In the genomic region with DNA sequence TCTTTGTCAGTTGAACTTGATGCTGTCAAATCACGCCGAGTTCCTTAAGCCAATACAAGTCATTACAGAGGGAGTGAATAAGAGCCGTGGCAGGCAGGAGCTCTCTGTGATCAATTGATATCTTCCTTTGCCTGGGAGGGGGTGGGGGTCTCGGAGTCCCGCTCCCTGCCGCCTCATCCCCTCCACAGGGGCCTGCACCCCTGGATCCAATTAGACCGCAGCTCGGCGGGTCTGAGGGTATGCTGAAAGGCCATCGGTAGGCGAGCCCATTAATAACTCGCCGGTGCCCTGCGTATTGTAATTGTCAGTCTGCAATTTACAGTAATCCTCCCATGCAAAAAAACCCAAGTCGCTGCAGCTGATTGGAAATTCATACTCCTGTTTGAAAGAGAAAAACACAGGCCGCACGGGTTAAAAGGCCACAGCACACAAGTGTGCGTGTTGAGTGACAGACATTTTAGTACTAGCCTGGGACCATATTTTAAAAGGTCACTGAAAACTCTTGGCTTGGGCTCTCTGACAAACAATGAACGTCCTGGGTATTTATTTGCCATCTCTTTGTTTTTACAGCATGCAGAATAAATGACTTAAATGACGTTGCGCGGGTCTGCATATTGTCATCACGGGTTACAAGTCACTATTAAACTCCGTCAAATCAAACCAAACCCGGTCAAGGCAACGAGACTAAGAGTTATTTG, we compare ENCODE assay signal across 12 mouse cellular contexts.
DNase-seq lines count a peak whose midpoint lies in the region; ATAC-seq lines count a peak whose summit lies in the region.
"Had no signal": no experiment of that assay in that cellular context is flagged by ENCODE, and none has a peak within 500 bp of the region (broad histone marks: within the 10 kb centered on the region; RNA-seq: fewer than 3 reads in every experiment).

No protein-coding gene starts in this region.

- no peaks in the 10 kb centered on the region; the same call in 1 of the 2 replicates for H3K27me3 ChIP-seq in midbrain, embryonic 11.5 days (ENCODE audit: control insufficient read depth, insufficient read depth, low read length)
- no peaks in the 10 kb centered on the region for H3K27me3 ChIP-seq in midbrain, embryonic 10.5 days (ENCODE audit: low read depth, poor library complexity, severe bottlenecking)
- H3K27me3 ChIP-seq in limb, embryonic 13.5 days, result peaks cover 9% of the 10 kb centered on the region; the same call in 1 of the 2 replicates
- no peaks in the 10 kb centered on the region for H3K27me3 ChIP-seq in neural tube, embryonic 15.5 days (replicated peaks)

- H3K4me2 ChIP-seq in midbrain, embryonic 11.5 days, result no peak overlapping the region
- peak overlapping the region; percentile 54 for H3K4me2 ChIP-seq in limb, embryonic 13.5 days (replicated peaks)
- peak overlapping the region; percentile 34 for H3K4me2 ChIP-seq in neural tube, embryonic 15.5 days

- no peak overlapping the region for H3K9ac ChIP-seq in midbrain, embryonic 11.5 days (ENCODE audit: low read length)
- H3K9ac ChIP-seq in limb, embryonic 13.5 days, result no peak overlapping the region
- H3K9ac ChIP-seq in neural tube, embryonic 15.5 days (replicated peaks), result 0 out of 2 replicates have a peak overlapping the region, but pooled peaks have one; percentile 30

- peaks cover 15% of the 10 kb centered on the region for H3K4me1 ChIP-seq in midbrain, embryonic 11.5 days (ENCODE audit: control insufficient read depth, insufficient read depth, low read length)
- peaks cover 32% of the 10 kb centered on the region for H3K4me1 ChIP-seq in midbrain, embryonic 10.5 days
- H3K4me1 ChIP-seq in limb, embryonic 13.5 days, result peaks cover 52% of the 10 kb centered on the region
- peaks cover 13% of the 10 kb centered on the region for H3K4me1 ChIP-seq in neural tube, embryonic 15.5 days

- H3K4me3 ChIP-seq in midbrain, embryonic 11.5 days (ENCODE audit: low read depth, low read length), result no peak overlapping the region
- H3K4me3 ChIP-seq in midbrain, embryonic 10.5 days, result no peak overlapping the region
- no peak overlapping the region for H3K4me3 ChIP-seq in limb, embryonic 13.5 days
- no peak overlapping the region for H3K4me3 ChIP-seq in neural tube, embryonic 15.5 days (replicated peaks)
- H3K4me3 ChIP-seq: myocyte had no signal

- peak; percentile 60 for ATAC-seq in midbrain, embryonic 11.5 days (ENCODE audit: low FRiP score)
- peak; percentile 53 for ATAC-seq in limb, embryonic 13.5 days (ENCODE audit: low FRiP score, low read depth)
- no peak for ATAC-seq in neural tube, embryonic 15.5 days (ENCODE audit: low FRiP score)
- ATAC-seq in megakaryocyte-erythroid progenitor cell, adult 5-6 weeks (replicated peaks; ENCODE audit: low FRiP score, low TSS enrichment, poor library complexity, severe bottlenecking), result no peak

- no peak for DNase-seq in midbrain, embryonic 11.5 days (ENCODE audit: low spot score, missing footprints)
- no peak for DNase-seq in midbrain, embryonic 10.5 days (ENCODE audit: low spot score)
- DNase-seq in forelimb bud, embryonic 11.5 days (ENCODE audit: low read depth, low spot score), result peak; percentile 78
- DNase-seq in spleen, postnatal 14 days (ENCODE audit: low spot score in 2 of 2), result no peak
- DNase-seq in urinary bladder, adult 18-20 months (ENCODE audit: low spot score in 2 of 2), result no peak
- DNase-seq: cerebellum, adult 9-11 months; heart, postnatal 36 days; left cerebral cortex, postnatal 4 days had no signal

- peaks cover 3% of the 10 kb centered on the region; the same call in 1 of the 2 replicates for H3K9me3 ChIP-seq in midbrain, embryonic 11.5 days (ENCODE audit: control insufficient read depth, low read length)
- H3K9me3 ChIP-seq in midbrain, embryonic 10.5 days (replicated peaks), result peaks cover 8% of the 10 kb centered on the region; the same call in 1 of the 2 replicates
- H3K9me3 ChIP-seq in limb, embryonic 13.5 days, result peaks cover 8% of the 10 kb centered on the region; the same call in 1 of the 2 replicates
- H3K9me3 ChIP-seq in neural tube, embryonic 15.5 days (replicated peaks), result no peaks in the 10 kb centered on the region

- no peaks in the 10 kb centered on the region for H3K36me3 ChIP-seq in midbrain, embryonic 11.5 days (ENCODE audit: control insufficient read depth, insufficient read depth, low read length)
- no peaks in the 10 kb centered on the region for H3K36me3 ChIP-seq in midbrain, embryonic 10.5 days
- no peaks in the 10 kb centered on the region for H3K36me3 ChIP-seq in limb, embryonic 13.5 days
- H3K36me3 ChIP-seq in neural tube, embryonic 15.5 days, result no peaks in the 10 kb centered on the region

- WGBS in midbrain, embryonic 11.5 days, result 48% methylated on average over 26 of the region's 26 CpGs
- WGBS in midbrain, embryonic 10.5 days, result 60% methylated on average over 26 of the region's 26 CpGs
- 13% methylated on average over 26 of the region's 26 CpGs for WGBS in limb, embryonic 13.5 days
- 23% methylated on average over 26 of the region's 26 CpGs for WGBS in neural tube, embryonic 15.5 days

- H3K27ac ChIP-seq in midbrain, embryonic 11.5 days (ENCODE audit: low read depth, low read length), result no peak overlapping the region; the same call in 1 of the 2 replicates
- no peak overlapping the region for H3K27ac ChIP-seq in midbrain, embryonic 10.5 days (replicated peaks)
- peak overlapping the region; percentile 44; the same call in 1 of the 2 replicates for H3K27ac ChIP-seq in limb, embryonic 13.5 days
- no peak overlapping the region for H3K27ac ChIP-seq in neural tube, embryonic 15.5 days (replicated peaks)

Comparison
In these comparisons a context has a peak if more than half of its experiments do, and no peak if none do; other contexts are left out.
1. ATAC-seq: peak in midbrain, embryonic 11.5 days (single experiment) and limb, embryonic 13.5 days (single experiment); none in neural tube, embryonic 15.5 days (single experiment) and megakaryocyte-erythroid progenitor cell, adult 5-6 weeks (single experiment).